Mouse (Mus musculus) liver, embryonic 13.5 days (tissue): ENCODE results near the gene Slc25a34. TPM values are rescaled to one million over a fixed set of nuclear protein-coding genes. Genes with fewer than 3 reads are reported as not detected.

Experiments
- ATAC-seq: fragments of 200-750 bp; cut with Nextera tagmentation; 2 replicates; pipeline ENCODE4 v1.8.0; 2017; ENCODE audit warnings: low read depth, mild to moderate bottlenecking, moderate number of reproducible peaks, moderate library complexity
- DNase-seq: peaks from one replicate; pipeline ENCODE4 v3.0.0; 2022
- H3K27ac ChIP-seq: fragments of 300-500 bp; sonication (generic); 2 replicates; pipeline ENCODE4 v1.5.1; 2015; ENCODE audit warnings: moderate library complexity, mild to moderate bottlenecking, inconsistent platforms
- H3K27me3 ChIP-seq: fragments of 300-500 bp; sonication (generic); 2 replicates; pipeline ENCODE4 v1.6.1; 2015; ENCODE audit warnings: mild to moderate bottlenecking, inconsistent platforms
- H3K36me3 ChIP-seq: fragments of 300-500 bp; sonication (generic); 2 replicates; pipeline ENCODE4 v1.6.1; 2015; ENCODE audit warnings: mild to moderate bottlenecking, inconsistent platforms
- H3K4me1 ChIP-seq: fragments of 300-500 bp; sonication (generic); replicated peaks from 2 replicates; pipeline ENCODE4 v1.6.1; 2015; ENCODE audit warnings: inconsistent platforms
- H3K4me2 ChIP-seq: fragments of 300-500 bp; sonication (generic); 2 replicates; pipeline ENCODE4 v1.6.1; 2015; ENCODE audit warnings: inconsistent platforms, mild to moderate bottlenecking, moderate library complexity
- H3K4me3 ChIP-seq: fragments of 300-500 bp; sonication (generic); replicated peaks from 2 replicates; pipeline ENCODE4 v1.5.1; 2015; ENCODE audit warnings: mild to moderate bottlenecking, inconsistent platforms
- H3K9ac ChIP-seq: fragments of 300-500 bp; sonication (generic); 2 replicates; pipeline ENCODE4 v1.6.1; 2015; ENCODE audit warnings: mild to moderate bottlenecking, inconsistent platforms
- H3K9me3 ChIP-seq: fragments of 300-500 bp; sonication (generic); replicated peaks from 2 replicates; pipeline ENCODE4 v1.6.1; 2016; ENCODE audit warnings: inconsistent platforms
- WGBS: fragments of 180-500 bp; shearing (Covaris S2); methylation state at CpG from one replicate; pipeline ENCODE4 v1.1.7; 2015; ENCODE audit not compliant: insufficient replicate concordance; 5-methylcytosine and 5-hydroxymethylcytosine counted together
- polyA plus RNA-seq: library from polyadenylated mRNA; unstranded; fragments of >200 nt; fragmentation: Nextera tagmentation; extraction: Ambion mirVana; gene quantifications from 2 replicates; pipeline ENCODE4 v1.2.1, GENCODE M21; 2015

Slc25a34 gene
- polyA plus RNA-seq, 1 experiment from 2014 or later = 0.13 TPM

- H3K4me1 ChIP-seq = peaks cover 20% of the 10 kb centered on the region
- ATAC-seq = no peak
- 0 out of 2 replicates have a peak, but pooled peaks cover 13% of the 10 kb centered on the region for H3K27me3 ChIP-seq
- no peak overlapping the region for H3K27ac ChIP-seq
- no peak overlapping the region for H3K4me3 ChIP-seq
- no peak overlapping the region for H3K4me2 ChIP-seq
- H3K9ac ChIP-seq = no peak overlapping the region
- WGBS = 76% methylated on average over 11 of the region's 11 CpGs
- peaks cover 3% of the 10 kb centered on the region; the same call in 1 of the 2 replicates for H3K9me3 ChIP-seq
- DNase-seq = no peak
- H3K36me3 ChIP-seq = no peaks in the 10 kb centered on the region
Observed at GRCm38 (mm10) chr4:141576404-141576803, 47.2 kb downstream of the Slc25a34 start.

DNA sequence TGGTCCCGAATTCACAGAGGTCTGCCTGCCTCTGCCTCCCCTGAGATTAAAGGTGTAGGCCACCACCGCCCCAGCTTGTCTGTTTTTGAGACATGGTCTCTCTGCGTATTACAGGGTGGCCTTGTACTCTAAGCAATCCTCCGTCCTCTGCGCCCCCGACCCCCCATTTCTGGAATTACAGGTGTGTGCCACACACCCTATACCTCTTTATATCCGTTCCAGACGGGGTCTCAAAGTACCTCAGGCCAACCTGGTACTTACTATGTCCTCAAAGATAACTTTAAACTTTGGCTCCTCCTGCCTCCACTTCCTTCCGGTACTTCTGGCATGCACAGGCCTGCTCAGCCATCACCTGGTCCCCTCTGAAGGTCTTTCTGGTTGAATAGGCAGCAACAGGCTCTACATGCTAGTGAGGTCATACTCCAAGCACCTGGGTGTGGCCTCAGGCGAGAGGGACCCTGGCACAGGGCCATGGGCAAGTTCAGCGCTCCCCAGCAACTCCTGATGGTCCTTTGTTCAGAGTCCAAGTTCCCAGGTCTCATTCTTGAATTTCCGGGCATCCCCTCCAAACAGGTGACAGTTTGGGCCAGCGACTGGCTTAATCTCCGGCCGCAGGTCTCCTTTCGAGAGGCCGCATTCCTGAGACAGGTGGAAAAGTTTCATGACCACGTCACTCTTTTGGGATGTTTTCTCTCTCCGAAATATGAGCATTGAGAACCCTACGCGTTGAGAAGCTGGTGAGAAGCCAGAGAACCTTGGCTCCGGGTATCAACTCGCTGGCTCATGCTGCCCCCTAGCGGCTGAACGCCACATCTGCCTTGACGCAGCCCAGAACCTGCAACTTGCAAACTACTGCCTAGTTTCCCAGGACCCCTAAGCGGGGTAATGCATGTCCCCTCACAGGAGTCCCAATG is 48.6 kb downstream of the Slc25a34 start:
- Histone ChIP-seq H3K4me1 (peaks cover 24% of the 10 kb centered on the region), H3K36me3 (no peaks in the 10 kb centered on the region), H3K4me3 (no peak overlapping the region), H3K9ac (no peak overlapping the region), H3K27me3 (0 out of 2 replicates have a peak, but pooled peaks cover 13% of the 10 kb centered on the region), H3K9me3 (peaks cover 3% of the 10 kb centered on the region; the same call in 1 of the 2 replicates), H3K4me2 (no peak overlapping the region), H3K27ac (no peak overlapping the region)
- 38% methylated on average over 27 of the region's 27 CpGs for WGBS
- DNase-seq (peak; percentile 58), ATAC-seq (no peak)

GRCm38 (mm10) chr4:141573359-141573966 is 50.2 kb downstream of the Slc25a34 start:
- no peak for ATAC-seq

DNA sequence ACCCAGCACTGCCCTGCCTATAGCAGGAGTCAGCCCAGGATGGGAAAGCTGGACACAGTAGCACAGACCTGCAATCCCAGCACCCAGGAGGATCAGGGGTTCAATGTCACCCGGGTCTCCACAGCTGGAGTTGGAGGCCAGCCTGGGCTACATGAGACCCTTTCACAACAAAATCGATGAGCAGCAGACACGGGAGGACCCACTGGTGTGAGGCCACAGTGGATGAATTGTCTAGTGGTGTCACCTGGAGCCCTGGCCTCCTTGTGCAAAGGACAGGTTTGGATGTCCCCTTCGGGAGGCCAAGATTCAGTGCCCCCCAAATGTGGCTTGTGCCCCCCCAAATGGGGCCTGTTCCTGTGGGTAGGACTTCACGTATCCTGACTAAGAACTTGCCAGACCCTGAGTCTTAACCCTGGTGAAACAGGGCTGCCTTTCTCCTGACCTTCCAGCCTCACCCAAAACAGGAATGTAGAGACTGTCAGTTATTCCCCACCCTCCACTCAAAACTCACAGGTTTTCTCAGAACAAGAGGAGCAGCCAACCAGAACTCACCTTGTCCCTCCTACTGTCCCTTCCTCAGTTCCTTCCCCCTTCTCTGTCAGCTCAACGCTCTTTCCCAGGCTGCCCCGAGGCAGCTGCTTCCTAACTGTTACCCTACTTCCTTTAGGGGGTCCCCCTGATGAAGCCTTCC is 50.8 kb downstream of the Slc25a34 start:
- no peak for ATAC-seq
- Histone ChIP-seq H3K4me1 (peaks cover 11% of the 10 kb centered on the region; the same call in 1 of the 2 replicates), H3K27ac (no peak overlapping the region), H3K36me3 (no peaks in the 10 kb centered on the region), H3K27me3 (0 out of 2 replicates have a peak, but pooled peaks cover 13% of the 10 kb centered on the region), H3K4me2 (no peak overlapping the region), H3K9ac (no peak overlapping the region), H3K4me3 (no peak overlapping the region), H3K9me3 (peaks cover 3% of the 10 kb centered on the region; the same call in 1 of the 2 replicates)
- no peak for DNase-seq
- 44% methylated on average over 7 of the region's 7 CpGs for WGBS

More at GRCm38 (mm10) chr4:141573359-141573966, 50.2 kb downstream of the Slc25a34 start:
- H3K4me2 ChIP-seq = no peak overlapping the region
- 0 out of 2 replicates have a peak, but pooled peaks cover 13% of the 10 kb centered on the region for H3K27me3 ChIP-seq
- H3K4me1 ChIP-seq = peaks cover 13% of the 10 kb centered on the region
- no peak overlapping the region for H3K9ac ChIP-seq
- no peak for DNase-seq
- peaks cover 3% of the 10 kb centered on the region; the same call in 1 of the 2 replicates for H3K9me3 ChIP-seq
- H3K36me3 ChIP-seq = no peaks in the 10 kb centered on the region
- H3K27ac ChIP-seq = no peak overlapping the region; the same call in 1 of the 2 replicates
- 37% methylated on average over 6 of the region's 6 CpGs for WGBS
- no peak overlapping the region for H3K4me3 ChIP-seq

GRCm38 (mm10) chr4:141571934-141572333 is 51.7 kb downstream of the Slc25a34 start:
- ATAC-seq (no peak), DNase-seq (no peak)
- Histone ChIP-seq H3K36me3 (no peaks in the 10 kb centered on the region), H3K4me1 (peaks cover 11% of the 10 kb centered on the region; the same call in 1 of the 2 replicates), H3K4me3 (no peak overlapping the region), H3K27ac (no peak overlapping the region), H3K4me2 (no peak overlapping the region), H3K27me3 (0 out of 2 replicates have a peak, but pooled peaks cover 13% of the 10 kb centered on the region), H3K9me3 (peaks cover 2% of the 10 kb centered on the region; the same call in 1 of the 2 replicates), H3K9ac (no peak overlapping the region)
- 57% methylated on average over 10 of the region's 10 CpGs for WGBS

GRCm38 (mm10) chr4:141571337-141571739 is 52.3 kb downstream of the Slc25a34 start:
- H3K9me3 ChIP-seq = no peaks in the 10 kb centered on the region
- no peak overlapping the region for H3K4me3 ChIP-seq
- 39% methylated on average over 6 of the region's 6 CpGs for WGBS
- no peak for DNase-seq
- no peaks in the 10 kb centered on the region for H3K36me3 ChIP-seq
- no peak overlapping the region for H3K9ac ChIP-seq
- peaks cover 11% of the 10 kb centered on the region; the same call in 1 of the 2 replicates for H3K4me1 ChIP-seq
- no peak overlapping the region for H3K4me2 ChIP-seq
- 0 out of 2 replicates have a peak, but pooled peaks cover 13% of the 10 kb centered on the region for H3K27me3 ChIP-seq
- no peak for ATAC-seq
- no peak overlapping the region for H3K27ac ChIP-seq

DNA sequence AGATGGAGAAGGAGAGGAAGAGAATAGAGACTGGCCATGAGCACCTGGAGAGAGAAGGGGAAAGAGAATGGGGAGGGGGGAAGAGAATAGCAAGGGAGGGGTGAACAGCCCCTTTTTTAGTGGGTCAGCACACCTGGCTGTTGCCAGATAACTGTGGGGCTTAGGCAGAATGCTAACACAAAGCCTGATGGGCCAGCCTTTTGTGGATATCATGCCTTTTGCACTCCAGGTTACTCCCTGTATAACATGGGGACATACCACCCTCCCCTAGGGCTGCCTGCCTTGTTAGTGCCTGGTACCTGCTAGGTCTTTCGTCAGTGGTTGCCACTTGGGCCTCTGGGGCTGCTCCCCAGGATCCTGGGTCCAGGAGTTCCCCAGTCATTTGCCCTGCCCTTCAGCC is 52.8 kb downstream of the Slc25a34 start:
- Histone ChIP-seq H3K9me3 (no peaks in the 10 kb centered on the region), H3K27ac (no peak overlapping the region), H3K4me2 (no peak overlapping the region), H3K9ac (no peak overlapping the region), H3K36me3 (no peaks in the 10 kb centered on the region), H3K4me3 (no peak overlapping the region), H3K27me3 (0 out of 2 replicates have a peak, but pooled peaks cover 13% of the 10 kb centered on the region), H3K4me1 (peaks cover 11% of the 10 kb centered on the region; the same call in 1 of the 2 replicates)
- 62% methylated on average over 1 of the region's 1 CpGs for WGBS
- ATAC-seq = no peak
- no peak for DNase-seq

DNA sequence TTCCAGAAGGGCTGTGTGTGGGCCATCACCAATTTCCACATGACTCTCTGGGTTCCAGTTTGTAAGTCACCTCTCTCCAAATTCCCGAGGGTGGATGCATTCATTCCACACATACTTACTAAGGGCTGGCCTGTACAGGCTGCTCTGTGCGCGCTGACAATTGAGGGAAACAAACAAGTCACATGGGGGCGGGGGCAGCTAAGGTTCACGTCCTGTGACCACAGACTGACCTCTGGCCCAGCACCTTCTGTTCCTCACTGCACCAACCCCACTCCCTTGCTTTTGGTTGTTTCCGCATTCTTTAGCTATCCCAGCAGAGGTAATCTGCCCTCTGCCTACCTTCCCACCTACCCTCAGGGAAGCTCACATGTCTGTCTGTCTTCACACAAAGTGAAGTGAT is 53.6 kb downstream of the Slc25a34 start:
- no peaks in the 10 kb centered on the region for H3K9me3 ChIP-seq
- H3K36me3 ChIP-seq = no peaks in the 10 kb centered on the region
- H3K4me1 ChIP-seq = peaks cover 8% of the 10 kb centered on the region; the same call in 1 of the 2 replicates
- no peak for DNase-seq
- no peak overlapping the region for H3K4me2 ChIP-seq
- 0 out of 2 replicates have a peak, but pooled peaks cover 13% of the 10 kb centered on the region for H3K27me3 ChIP-seq
- ATAC-seq = no peak
- no peak overlapping the region for H3K9ac ChIP-seq
- no peak overlapping the region for H3K4me3 ChIP-seq
- 53% methylated on average over 6 of the region's 6 CpGs for WGBS
- no peak overlapping the region for H3K27ac ChIP-seq

DNA sequence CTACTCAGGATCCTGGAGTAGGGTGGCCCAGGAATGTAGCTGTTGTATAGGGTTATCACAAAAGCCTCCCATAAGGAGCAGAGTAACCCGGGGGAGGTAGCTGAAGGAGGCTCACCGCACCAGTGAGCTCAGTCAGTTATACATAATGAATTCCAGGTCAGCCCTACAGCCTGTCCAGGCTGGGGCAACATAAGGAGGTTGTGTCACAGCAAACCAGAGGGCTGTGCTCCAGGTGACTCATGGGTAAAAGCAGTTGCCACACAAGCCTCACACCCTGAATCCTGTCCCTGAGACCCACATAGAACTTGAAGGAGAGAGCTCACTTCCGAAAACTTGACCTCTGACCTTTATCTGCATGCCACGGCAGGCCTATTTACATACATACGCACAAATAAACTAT is 54.7 kb downstream of the Slc25a34 start:
- Histone ChIP-seq H3K36me3 (no peaks in the 10 kb centered on the region), H3K9me3 (no peaks in the 10 kb centered on the region), H3K9ac (no peak overlapping the region), H3K4me1 (peaks cover 7% of the 10 kb centered on the region; the same call in 1 of the 2 replicates), H3K27ac (no peak overlapping the region), H3K4me2 (no peak overlapping the region), H3K27me3 (0 out of 2 replicates have a peak, but pooled peaks cover 12% of the 10 kb centered on the region), H3K4me3 (no peak overlapping the region)
- no peak for DNase-seq
- WGBS = 82% methylated on average over 5 of the region's 5 CpGs
- ATAC-seq = no peak
